Mouse (Mus musculus): ENCODE measurements around the gene Etv1.
"Not testable (repeated sequence)": the region's sequence is repeated elsewhere in the genome, so short reads cannot be mapped to it uniquely, and the experiment has no call there.

Gene Etv1

DNA sequence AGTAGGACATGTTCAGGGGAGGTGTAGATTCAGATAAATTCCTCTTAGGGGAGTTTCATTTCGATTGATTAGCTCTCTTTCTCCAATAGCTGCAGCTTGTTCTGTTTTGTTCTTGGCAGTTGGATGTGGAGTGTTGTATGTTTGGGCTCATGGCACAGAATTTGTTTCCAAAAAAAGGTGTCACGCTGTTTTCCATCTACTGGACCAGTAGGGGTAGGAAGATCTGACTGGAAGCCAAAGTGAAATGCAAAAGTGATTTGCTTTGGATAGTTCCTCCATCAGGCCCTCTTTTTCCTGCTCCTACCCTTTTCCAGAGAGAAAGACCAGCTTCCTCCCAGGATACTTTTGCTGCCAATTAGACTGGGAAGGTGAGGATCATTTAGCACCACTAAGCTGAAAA, 39.1 kb downstream of the Etv1 start:
- no peak for DNase-seq (ENCODE audit: low spot score)

DNA sequence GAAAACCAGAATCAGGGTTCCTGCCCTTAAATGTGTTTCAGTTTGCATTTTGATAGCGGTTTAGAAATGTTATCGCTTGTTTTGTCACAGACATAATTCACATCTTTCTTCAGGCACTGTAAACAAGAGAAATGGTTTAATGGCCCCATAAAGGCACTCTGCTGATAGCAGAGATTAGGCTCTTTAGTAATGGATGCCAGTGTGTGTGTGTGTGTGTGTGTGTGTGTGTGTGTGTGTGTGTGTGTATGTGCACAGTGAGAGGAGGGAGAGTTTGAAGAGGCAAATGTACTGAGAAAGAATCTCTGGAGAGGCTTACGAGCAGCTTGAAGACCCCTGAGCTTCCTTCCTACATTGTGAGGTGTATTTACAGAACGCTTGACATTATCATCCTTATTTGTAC, 41.5 kb downstream of the Etv1 start:
- no peak for DNase-seq (ENCODE audit: low spot score)

DNA sequence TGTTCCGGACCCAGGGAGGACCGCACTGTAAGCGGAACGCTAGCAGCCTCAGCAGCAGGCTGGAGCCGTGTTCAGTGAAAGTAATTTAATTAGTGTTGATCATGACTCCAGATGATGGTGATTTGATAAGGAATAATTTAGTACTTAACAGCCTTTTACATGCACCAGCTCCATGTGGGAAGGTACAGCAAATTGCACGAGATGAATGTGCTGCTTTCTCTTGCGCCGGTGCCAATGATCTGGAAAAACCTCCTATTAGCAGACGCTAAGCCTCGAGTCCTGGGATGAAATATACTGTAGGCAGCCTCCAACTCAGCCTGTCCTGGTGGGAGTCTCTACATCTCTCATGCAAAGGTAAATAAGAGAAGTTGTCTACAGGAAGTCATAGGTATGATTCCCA, 45.2 kb downstream of the Etv1 start:
- DNase-seq (ENCODE audit: low spot score): no peak

DNA sequence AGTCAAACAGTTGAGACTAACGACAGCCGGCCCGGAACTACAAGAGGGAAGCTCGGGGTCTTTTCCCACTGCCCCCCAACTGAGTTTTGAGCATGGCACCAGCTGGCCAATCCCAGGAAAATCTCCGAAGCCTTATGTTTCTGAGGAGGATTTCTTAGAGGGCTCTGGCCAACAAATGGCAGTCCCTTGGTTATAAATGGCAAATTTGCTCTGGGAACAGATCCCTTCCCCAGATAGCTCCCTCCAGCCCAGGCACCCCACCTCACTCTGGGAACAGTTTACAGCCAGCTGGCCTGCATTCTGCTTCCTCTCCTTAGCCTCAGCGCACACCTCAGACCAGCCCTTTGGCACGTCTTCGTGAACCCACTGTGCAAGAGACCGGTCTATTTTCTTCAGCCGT, 53.8 kb downstream of the Etv1 start:
- no peak for DNase-seq (ENCODE audit: low spot score)

- no peak for DNase-seq (ENCODE audit: low spot score)
Measured at GRCm38 (mm10) chr12:38834581-38834980, 55.4 kb downstream of the Etv1 start.

GRCm38 (mm10) chr12:38834986-38835385, 55.8 kb downstream of the Etv1 start:
- not testable (repeated sequence) for DNase-seq (ENCODE audit: low spot score)

- no peak for DNase-seq (ENCODE audit: low spot score)
Measured at GRCm38 (mm10) chr12:38843801-38844295, 64.7 kb downstream of the Etv1 start.

DNA sequence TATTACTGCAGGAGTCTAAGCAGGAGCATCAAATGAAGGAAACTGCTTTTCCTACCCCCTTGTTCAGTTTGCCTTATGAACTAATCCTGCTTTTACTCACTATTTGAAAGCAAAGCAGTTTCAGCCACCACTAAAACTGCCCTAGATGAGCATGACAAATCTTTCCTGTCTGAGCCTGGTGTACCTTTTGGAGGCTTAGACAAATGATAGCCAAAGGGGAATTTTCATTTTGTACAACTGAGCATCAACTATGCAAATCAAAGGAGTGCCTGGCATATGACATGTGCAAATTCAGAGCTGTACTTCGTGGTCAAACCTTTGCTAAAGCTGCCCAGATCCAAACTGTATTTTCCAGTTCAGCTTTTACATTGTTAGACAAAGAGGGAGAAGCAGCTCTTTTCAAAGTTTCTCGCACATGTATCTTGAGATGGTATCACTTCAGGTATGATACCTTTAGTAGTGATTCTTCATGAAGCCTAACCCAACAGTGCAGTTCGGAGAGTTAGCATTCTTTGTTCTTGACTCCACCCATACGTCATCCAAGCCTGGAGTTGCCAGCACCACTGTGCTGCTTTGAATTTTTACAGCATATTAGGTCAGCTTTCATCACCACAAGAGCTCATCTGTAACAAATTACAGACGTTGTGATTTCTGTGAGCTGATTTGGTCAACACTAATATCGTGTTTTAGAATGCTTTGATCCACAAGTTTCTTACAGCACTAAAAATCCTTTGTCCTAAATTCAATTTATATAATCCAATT, 68.5 kb downstream of the Etv1 start:
- DNase-seq (ENCODE audit: low spot score): no peak

- DNase-seq (ENCODE audit: low spot score): no peak
Measured at GRCm38 (mm10) chr12:38849994-38850393, 70.8 kb downstream of the Etv1 start.

- no peak for DNase-seq (ENCODE audit: low spot score)
Measured at GRCm38 (mm10) chr12:38854274-38854673, 75.1 kb downstream of the Etv1 start.

GRCm38 (mm10) chr12:38854751-38855150, 75.6 kb downstream of the Etv1 start:
- DNase-seq (ENCODE audit: low spot score): no peak

DNA sequence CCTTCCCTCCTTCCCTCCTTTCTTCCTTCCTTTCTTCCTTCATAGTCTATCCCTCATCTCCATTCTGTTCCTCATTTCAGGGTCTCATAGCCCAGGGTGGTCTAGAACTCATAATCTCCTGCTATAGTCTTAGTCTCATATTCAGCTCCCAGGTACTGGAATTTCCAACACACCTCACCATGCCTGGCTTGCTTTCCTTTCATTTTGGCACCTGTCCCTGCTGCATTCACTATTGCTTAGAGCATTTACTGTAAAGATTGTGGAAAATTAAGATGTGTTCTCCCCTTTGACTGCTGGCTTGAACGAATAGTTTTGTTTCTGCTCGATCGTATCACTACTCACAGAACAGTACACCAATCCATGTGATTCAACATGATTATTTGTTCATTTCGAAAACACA, 80.5 kb downstream of the Etv1 start:
- no peak for DNase-seq (ENCODE audit: low spot score)

GRCm38 (mm10) chr12:38860168-38861115, 81.3 kb downstream of the Etv1 start:
- no peak for DNase-seq (ENCODE audit: low spot score)

DNA sequence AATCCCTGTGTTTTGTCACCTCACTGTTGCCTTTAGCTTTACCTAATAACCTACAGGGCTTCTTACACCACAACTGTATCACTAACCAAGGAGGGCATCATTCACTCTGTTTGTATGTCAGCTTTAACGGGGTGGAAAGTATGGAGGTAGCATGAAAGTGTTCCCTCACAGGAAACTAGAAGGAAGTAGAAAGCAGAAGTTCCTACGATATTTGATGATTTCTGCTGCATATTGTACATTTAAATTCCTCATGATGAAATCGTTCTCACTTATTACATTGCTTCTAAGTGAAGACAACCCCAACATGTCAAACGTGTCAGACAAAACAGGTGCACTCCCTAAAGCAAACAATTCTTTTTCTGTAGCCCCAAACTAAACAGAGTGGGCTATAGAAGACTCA, 84.2 kb downstream of the Etv1 start:
- DNase-seq (ENCODE audit: low spot score): no peak

DNA sequence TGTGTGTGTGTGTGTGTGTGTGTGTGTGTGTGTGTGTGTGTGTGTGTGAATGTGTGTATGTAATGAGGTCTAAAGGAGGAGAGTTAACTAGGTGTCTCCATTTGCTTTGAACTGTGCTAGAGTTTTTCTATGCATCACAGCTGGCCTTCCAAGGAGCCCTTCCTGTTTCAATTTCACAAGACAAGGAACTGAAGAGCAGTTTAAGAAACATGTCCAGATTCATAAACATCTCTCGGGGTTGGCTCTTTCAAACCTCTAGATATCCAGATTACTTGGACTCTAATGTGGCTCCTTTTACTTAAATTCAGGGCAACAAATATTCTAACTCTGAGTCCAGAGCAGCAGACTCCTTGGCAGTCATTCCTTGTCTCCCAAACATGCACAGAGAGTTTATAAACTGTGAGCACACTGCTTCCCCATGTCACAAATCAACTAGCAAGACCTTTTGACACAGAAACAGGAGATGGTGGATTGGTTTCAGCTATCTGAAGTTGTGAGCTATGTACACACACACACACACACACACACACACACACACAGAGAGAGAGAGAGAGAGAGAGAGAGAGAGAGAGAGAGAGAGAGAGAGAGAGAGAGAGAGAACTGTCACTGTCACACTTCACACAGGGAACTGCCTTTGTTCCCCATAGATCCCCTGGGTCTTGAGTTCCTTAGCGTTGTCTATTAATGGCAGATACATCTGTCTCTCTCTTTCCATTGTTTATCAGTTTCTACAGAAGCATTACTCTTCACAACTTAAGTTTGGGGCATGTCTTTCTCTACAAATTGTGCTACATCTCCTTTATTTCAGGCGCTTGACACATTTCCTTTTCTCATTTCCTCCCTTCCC, 85.0 kb downstream of the Etv1 start:
- DNase-seq (ENCODE audit: low spot score): no peak

DNA sequence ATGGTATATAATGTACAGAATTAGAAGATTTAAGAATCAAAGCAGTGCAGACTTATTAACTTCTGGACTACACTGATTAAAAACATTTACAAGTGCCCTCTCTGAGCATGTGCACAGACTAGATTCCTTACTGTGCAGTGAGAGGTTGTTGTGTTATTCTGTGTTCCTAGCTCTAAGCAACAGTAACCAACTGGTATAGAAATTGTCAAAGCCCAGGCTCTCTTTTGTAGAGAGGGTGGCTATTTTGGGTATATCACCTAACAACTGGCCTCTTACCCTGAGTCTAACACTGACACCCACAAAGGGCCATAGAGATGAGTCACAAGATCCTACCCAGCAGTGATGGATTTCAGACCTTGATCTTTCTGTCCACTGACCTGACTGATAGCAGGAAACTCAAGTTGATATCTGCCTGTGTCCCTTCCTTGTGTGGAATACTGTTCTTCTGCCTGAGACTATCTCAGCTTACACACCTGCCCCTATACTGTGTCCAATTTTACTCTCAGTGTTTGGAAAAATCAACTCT, 95.4 kb downstream of the Etv1 start:
- no peak for DNase-seq (ENCODE audit: low spot score)

GRCm38 (mm10) chr12:38904516-38904915, 125.3 kb downstream of the Etv1 start:
- DNase-seq (ENCODE audit: low spot score): no peak

GRCm38 (mm10) chr12:38906314-38906713, 127.1 kb downstream of the Etv1 start:
- DNase-seq (ENCODE audit: low spot score): no peak

- DNase-seq (ENCODE audit: low spot score): no peak
Measured at GRCm38 (mm10) chr12:38906812-38907211, 127.6 kb downstream of the Etv1 start.

- DNase-seq (ENCODE audit: low spot score): no peak
Measured at GRCm38 (mm10) chr12:38908947-38909346, 129.8 kb downstream of the Etv1 start.
